Mouse (Mus musculus): ENCODE measurements around the gene Rusc2.

GRCm38 (mm10) chr4:43447251-43447650 lies 65.5 kb downstream of the Rusc2 start:
- TF ChIP-seq GATA1 (IDR thresholded peaks at IDR 0.05; ENCODE audit: low read length) (no peak), TAL1 (IDR thresholded peaks at IDR 0.05; ENCODE audit: low read length) (no peak)
